Mouse (Mus musculus): ENCODE data around the gene Gtf3c6.

- TF ChIP-seq POLR2A (IDR thresholded peaks at IDR 0.05; ENCODE audit: low read depth, low read length) (no peak), CTCF (conservative IDR thresholded peaks at IDR 0.05; ENCODE audit: insufficient read depth, insufficient read length, low read depth, low read length) (no peak)
These were observed 16.0 kb upstream of the Gtf3c6 start for GRCm38 (mm10) chr10:40273938-40274337.
